Mouse (Mus musculus) bone marrow macrophage, adult 2 months (primary cell): ENCODE measurements around the gene Slc7a1.

Source experiments
- CTCF ChIP-seq: IDR thresholded peaks from 2 replicates; pipeline ENCODE4 v1.5.1; 2012; ENCODE audit warnings: low read depth, mild to moderate bottlenecking, low read length, moderate library complexity
- POLR2A ChIP-seq: IDR thresholded peaks from 2 replicates; pipeline ENCODE4 v1.6.1; 2012; ENCODE audit warnings: mild to moderate bottlenecking, low read depth, low read length, borderline replicate concordance

- TF ChIP-seq CTCF (peak; percentile 39; the same call in 1 of the 2 replicates), POLR2A (no peak)
Observed at GRCm38 (mm10) chr5:148293346-148293745, 106.4 kb downstream of the Slc7a1 start.
